Mouse (Mus musculus) urinary bladder, postnatal 14 days (tissue): ENCODE results near the gene Setd7.

ENCODE experiments used
- DNase-seq: peaks from one replicate; pipeline ENCODE4 v3.0.0; 2021; ENCODE audit warnings: low spot score

The Setd7 gene

GRCm38 (mm10) chr3:51468530-51468929, 92.1 kb downstream of the Setd7 start:
- no peak for DNase-seq
